Mouse (Mus musculus) heart, embryonic 14.5 days (tissue): ENCODE results near the gene Sac3d1. TPM values are rescaled to one million over a fixed set of nuclear protein-coding genes. Genes with fewer than 3 reads are reported as not detected.
"Not testable (repeated sequence)": the region's sequence is repeated elsewhere in the genome, so short reads cannot be mapped to it uniquely, and the experiment has no call there.

ENCODE experiments used
- ATAC-seq: fragments of 200-750 bp; cut with Nextera tagmentation; 2 replicates; pipeline ENCODE4 v1.8.0; 2017; ENCODE audit warnings: low read depth, moderate TSS enrichment; ENCODE audit not compliant: insufficient number of reproducible peaks, insufficient read depth, low FRiP score
- H3K27ac ChIP-seq, 2 experiments: fragments of 200-500 bp in 1 of 2; fragments of 300-500 bp in 1 of 2; sonication (generic) in 1 of 2; replicated peaks in 1 of 2; 2 replicates each; pipeline ENCODE4 v1.5.1; 2012 to 2014; ENCODE audit warnings: low read depth in 2 of 2, low read length in 2 of 2, control low read depth in 1 of 2, mild to moderate bottlenecking in 1 of 2, mixed read lengths in 1 of 2; ENCODE audit not compliant: control insufficient read depth in 1 of 2, insufficient read depth in 1 of 2
- H3K27me3 ChIP-seq: fragments of 300-500 bp; sonication (generic); 2 replicates; pipeline ENCODE4 v1.6.1; 2014; ENCODE audit warnings: mild to moderate bottlenecking, low read length, control low read depth; ENCODE audit not compliant: control insufficient read depth, insufficient read depth
- H3K36me3 ChIP-seq: fragments of 300-500 bp; sonication (generic); 2 replicates; pipeline ENCODE4 v1.6.1; 2014; ENCODE audit warnings: mild to moderate bottlenecking, control low read depth, low read length, mixed read lengths; ENCODE audit not compliant: control insufficient read depth, insufficient read depth
- H3K4me1 ChIP-seq, 2 experiments: fragments of 200-500 bp in 1 of 2; fragments of 300-500 bp in 1 of 2; sonication (generic) in 1 of 2; 2 replicates each; pipeline ENCODE4 v1.6.1; 2012 to 2014; ENCODE audit warnings: low read length in 2 of 2, control low read depth in 1 of 2, mixed read lengths in 1 of 2; ENCODE audit not compliant: control insufficient read depth in 2 of 2, insufficient read depth in 2 of 2
- H3K4me2 ChIP-seq: fragments of 300-500 bp; sonication (generic); 2 replicates; pipeline ENCODE4 v1.6.1; 2014; ENCODE audit warnings: mild to moderate bottlenecking, low read length
- H3K4me3 ChIP-seq, 2 experiments: fragments of 200-500 bp in 1 of 2; fragments of 300-500 bp in 1 of 2; sonication (generic) in 1 of 2; 2 replicates each; pipeline ENCODE4 v1.5.1; 2012 to 2014; ENCODE audit warnings: low read length in 2 of 2, mild to moderate bottlenecking in 2 of 2, control low read depth in 1 of 2, low read depth in 1 of 2, moderate library complexity in 1 of 2; ENCODE audit not compliant: control insufficient read depth in 1 of 2, insufficient read depth in 1 of 2
- H3K9ac ChIP-seq: fragments of 300-500 bp; sonication (generic); 2 replicates; pipeline ENCODE4 v1.6.1; 2014; ENCODE audit warnings: mild to moderate bottlenecking, low read length
- H3K9me3 ChIP-seq: fragments of 300-500 bp; sonication (generic); 2 replicates; pipeline ENCODE4 v1.6.1; 2016; ENCODE audit warnings: low read length, control low read depth; ENCODE audit not compliant: control insufficient read depth
- WGBS: fragments of 180-500 bp; shearing (Covaris S2); extraction: QIAGEN DNeasy Blood & Tissue Kit; methylation state at CpG from one replicate; pipeline ENCODE4 v1.1.7; 2014; 5-methylcytosine and 5-hydroxymethylcytosine counted together
- polyA plus RNA-seq: library from polyadenylated mRNA; unstranded; fragments of >200 nt; fragmentation: Nextera tagmentation; extraction: Ambion mirVana; gene quantifications from 2 replicates; pipeline ENCODE4 v1.2.1, GENCODE M21; 2014

The Sac3d1 gene
- polyA plus RNA-seq, 1 experiment from 2014 or later: 36.3 TPM

DNA sequence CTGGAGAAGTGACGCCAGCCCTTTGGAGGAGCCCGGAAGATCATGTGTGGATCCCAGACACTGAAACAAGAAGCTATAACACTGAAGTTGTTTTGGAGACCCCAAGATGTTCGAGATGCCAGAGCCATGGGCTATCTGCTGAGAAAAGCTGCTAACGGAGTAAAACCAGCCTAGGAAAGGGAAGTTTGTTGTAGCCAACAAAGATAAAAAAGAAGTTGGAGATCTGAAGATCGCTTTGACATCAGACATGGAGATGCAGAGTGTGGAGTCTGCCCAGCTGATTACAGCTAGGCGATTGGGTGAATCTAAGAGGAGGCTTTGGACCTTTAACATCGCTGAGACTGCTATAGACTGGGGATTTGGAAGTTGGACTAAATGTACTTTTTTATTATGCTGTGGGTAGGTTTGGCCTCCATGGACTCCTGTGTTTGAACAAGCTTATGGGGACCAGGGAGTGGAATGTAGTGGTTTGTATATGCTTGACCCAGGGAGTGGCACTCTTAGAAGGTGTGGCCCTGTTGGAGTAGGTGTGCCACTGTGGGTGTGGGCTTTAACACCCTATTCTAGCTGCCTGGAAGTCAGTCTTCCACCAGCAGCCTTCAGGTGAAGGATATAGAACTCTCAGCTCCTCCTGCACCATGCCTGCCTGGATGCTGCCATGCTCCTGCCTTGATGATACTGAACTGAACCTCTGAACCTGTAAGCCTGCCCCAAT is 12.1 kb upstream of the Sac3d1 start:
- H3K27ac ChIP-seq, ATAC-seq, H3K27me3 ChIP-seq, H3K4me3 ChIP-seq, H3K9ac ChIP-seq, H3K4me1 ChIP-seq, H3K4me2 ChIP-seq, H3K9me3 ChIP-seq: not testable (repeated sequence)
- peaks cover 16% of the 10 kb centered on the region for H3K36me3 ChIP-seq
- 70% methylated on average over 7 of the region's 7 CpGs for WGBS

DNA sequence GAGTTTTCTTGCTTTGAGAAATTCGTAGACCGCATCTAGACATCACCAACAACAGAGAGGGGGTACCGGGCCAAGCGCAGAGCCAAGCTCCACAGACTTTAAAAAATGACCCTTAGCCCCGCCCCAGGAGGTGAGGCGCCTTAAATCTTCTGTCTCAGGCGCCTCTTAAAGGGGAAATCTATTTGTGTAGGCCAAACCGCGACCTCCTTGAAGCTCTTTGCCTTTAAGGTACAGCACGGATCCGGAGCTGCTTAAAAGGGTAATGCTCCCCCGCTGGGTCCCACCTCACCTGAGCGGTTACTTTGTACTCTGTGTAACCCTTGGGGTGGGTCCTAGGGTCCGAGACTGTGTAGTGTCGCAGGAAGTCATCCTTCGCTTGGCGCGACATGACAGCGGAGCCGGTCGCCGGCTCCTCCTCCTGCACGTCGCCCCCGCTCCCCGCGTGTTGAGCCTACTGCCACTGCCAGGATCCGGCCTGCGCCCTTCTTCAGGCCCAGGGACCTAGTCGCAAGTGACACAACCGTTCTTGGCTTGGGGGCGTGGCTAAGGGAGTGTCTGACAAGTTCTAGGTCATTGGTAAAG is 9.4 kb upstream of the Sac3d1 start, which contains the start of gene Snx15:
Gene Snx15, minus strand, starts transcription at position 545 of the 582 bp plus-strand sequence.
- H3K36me3 ChIP-seq: 0 out of 2 replicates have a peak, but pooled peaks cover 7% of the 10 kb centered on the region
- WGBS: under 1% methylated on average over 32 of the region's 32 CpGs
- peak within 1 kb of the TSS; percentile 81 to 88 for H3K27ac ChIP-seq
- H3K4me1 ChIP-seq: no peaks in the 10 kb centered on the region
- H3K9ac ChIP-seq: peak within 1 kb of the TSS; percentile 73
- no peaks in the 10 kb centered on the region for H3K9me3 ChIP-seq
- ATAC-seq: peak; percentile 91
- peak within 1 kb of the TSS; percentile 55 to 72 for H3K4me3 ChIP-seq
- H3K4me2 ChIP-seq: peak within 1 kb of the TSS; percentile 67
- no peaks in the 10 kb centered on the region for H3K27me3 ChIP-seq

DNA sequence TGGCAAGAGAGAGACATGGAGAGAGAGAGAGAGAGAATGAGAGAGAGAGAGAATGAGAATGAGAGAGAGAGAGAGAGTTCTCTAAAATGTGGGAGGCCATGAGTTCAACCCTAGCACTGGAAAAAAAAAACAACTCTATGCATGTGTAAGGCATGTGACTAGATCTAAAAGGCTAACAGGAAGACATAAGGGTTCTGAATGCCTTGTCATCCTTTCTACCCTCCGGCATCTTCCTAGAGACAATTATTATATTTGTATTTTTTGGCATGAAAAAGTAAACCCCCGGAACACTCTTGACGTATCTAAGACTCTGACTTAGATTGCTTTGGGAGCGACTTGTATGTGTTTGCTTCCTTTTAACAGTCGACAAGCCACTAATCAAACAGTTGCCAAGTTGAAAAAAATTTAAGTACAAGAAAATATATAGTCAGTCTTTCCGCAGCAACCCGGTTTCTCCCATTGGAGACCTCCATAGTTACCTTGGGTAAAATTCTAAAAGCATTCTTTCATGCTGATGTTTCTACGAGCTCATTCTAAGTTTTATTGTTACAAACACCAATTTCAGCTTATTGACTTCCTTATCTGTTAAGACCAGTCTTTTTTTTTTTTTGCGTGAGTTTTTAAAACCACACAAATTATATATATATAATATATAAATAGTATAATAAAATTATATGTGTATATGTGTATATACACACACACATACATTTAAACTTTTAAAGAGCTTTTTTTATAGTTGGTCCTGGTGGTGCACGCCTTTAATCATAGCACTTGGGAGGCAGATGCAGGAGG is 8.5 kb upstream of the Sac3d1 start:
- WGBS: 69% methylated on average over 10 of the region's 10 CpGs
- Histone ChIP-seq H3K27ac (peak overlapping the region; percentile 81 to 88), H3K36me3 (0 out of 2 replicates have a peak, but pooled peaks cover 7% of the 10 kb centered on the region), H3K27me3 (no peaks in the 10 kb centered on the region), H3K4me3 (peak overlapping the region; percentile 55 to 72), H3K9me3 (no peaks in the 10 kb centered on the region), H3K9ac (peak overlapping the region; percentile 73), H3K4me2 (peak overlapping the region; percentile 67), H3K4me1 (no peaks in the 10 kb centered on the region)
- no peak for ATAC-seq

DNA sequence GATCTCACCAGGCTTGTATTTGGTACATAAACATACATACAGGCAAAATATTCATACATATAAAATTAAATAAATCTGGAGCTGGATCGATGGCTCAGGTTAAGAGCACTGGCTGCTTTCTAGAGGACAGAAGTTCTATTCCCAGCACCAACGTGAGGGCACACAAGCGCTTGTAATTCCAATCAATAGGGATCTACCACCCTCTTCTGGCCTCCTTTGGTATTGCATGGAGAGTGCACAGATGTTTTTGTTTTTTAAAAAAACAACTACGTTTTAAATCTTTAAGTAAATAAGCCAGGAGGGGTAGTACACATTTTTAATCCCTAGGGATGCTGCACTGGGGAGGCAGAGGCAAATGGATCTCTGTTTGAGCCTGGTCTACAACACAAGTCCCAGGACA is 7.8 kb upstream of the Sac3d1 start:
- H3K36me3 ChIP-seq: 0 out of 2 replicates have a peak, but pooled peaks cover 10% of the 10 kb centered on the region
- no peak overlapping the region for H3K4me2 ChIP-seq
- H3K27me3 ChIP-seq: no peaks in the 10 kb centered on the region
- no peak overlapping the region for H3K9ac ChIP-seq
- WGBS: 23% methylated on average over 4 of the region's 4 CpGs
- no peaks in the 10 kb centered on the region for H3K4me1 ChIP-seq
- no peak for ATAC-seq
- no peak overlapping the region for H3K4me3 ChIP-seq
- no peaks in the 10 kb centered on the region for H3K9me3 ChIP-seq
- no peak overlapping the region for H3K27ac ChIP-seq

DNA sequence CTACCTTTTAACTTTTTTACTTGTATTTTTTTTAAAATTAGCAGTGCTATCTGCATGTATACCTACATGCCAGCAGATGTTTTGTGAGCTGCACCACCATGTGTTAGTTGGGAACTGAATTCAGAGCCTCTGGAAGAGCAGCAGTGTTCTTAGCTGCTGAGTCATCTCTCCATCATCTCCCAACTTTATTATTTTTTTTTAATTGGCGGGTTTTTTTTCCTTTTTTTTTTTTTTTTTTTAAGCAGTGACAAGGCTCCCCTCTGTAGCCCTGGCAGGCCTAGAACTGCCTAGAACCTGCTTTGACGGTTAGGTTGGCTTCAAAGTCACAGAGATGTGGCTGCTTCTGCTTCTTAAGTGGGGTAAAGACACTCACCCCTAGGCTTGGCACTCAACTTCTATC is 6.4 kb upstream of the Sac3d1 start:
- no peak for ATAC-seq
- Histone ChIP-seq H3K27me3 (no peaks in the 10 kb centered on the region), H3K4me3 (no peak overlapping the region), H3K4me1 (no peaks in the 10 kb centered on the region), H3K4me2 (no peak overlapping the region), H3K36me3 (0 out of 2 replicates have a peak, but pooled peaks cover 10% of the 10 kb centered on the region), H3K9ac (no peak overlapping the region), H3K9me3 (no peaks in the 10 kb centered on the region), H3K27ac (no peak overlapping the region)
- WGBS: 65% methylated on average over 2 of the region's 2 CpGs

DNA sequence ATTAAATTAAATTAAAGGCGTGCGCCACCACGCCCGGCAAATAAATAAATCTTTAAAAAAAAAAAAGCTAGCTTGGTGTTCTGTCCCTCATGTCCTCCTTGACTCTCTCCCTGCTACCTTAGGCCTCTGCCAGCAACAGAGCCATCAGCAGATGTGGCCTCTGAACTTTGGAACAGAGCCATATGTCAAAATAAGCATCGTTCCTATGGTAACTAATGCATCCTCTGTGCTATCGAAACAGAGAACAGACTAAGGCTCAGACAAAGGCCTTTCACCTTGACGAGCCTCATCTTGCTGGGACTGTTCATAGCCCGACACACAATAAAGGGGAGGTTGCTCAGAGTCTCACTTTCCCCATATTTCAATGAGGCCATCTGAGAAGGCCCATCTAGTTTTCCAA is 4.9 kb upstream of the Sac3d1 start:
- no peak for ATAC-seq
- Histone ChIP-seq H3K4me3 (no peak overlapping the region), H3K4me1 (peaks cover 0 to 6% of the 10 kb centered on the region in 2 experiments; a peak in 2 of 4 replicates), H3K9me3 (no peaks in the 10 kb centered on the region), H3K27ac (no peak overlapping the region), H3K27me3 (no peaks in the 10 kb centered on the region), H3K36me3 (0 out of 2 replicates have a peak, but pooled peaks cover 10% of the 10 kb centered on the region), H3K4me2 (no peak overlapping the region), H3K9ac (no peak overlapping the region)
- whole genome bisulfite sequencing: 85% methylated on average over 8 of the region's 8 CpGs

DNA sequence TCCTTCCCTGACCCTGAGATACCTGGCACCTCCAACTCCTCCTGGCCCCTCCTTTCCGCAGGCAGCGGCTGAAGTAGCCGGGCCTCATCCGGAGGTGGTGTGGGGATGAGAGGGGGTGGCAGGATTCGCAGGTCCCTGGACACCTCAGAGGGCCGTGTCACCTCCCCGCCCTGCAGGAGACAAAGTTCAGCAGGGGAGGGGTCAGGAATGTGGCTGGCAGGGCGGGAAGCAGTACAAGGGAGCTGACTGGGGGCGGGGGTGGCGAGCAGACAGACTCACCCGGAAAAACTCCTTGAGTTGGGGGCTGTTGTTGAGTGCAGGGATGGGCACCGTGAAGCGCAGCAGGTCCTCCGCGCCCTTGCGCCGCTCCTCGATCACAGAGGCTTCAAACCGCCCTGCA is 3.3 kb upstream of the Sac3d1 start:
- Histone ChIP-seq H3K9me3 (no peaks in the 10 kb centered on the region), H3K27me3 (no peaks in the 10 kb centered on the region), H3K4me1 (peaks cover 3 to 12% of the 10 kb centered on the region in 2 experiments), H3K27ac (no peak overlapping the region), H3K4me2 (no peak overlapping the region), H3K4me3 (no peak overlapping the region), H3K36me3 (0 out of 2 replicates have a peak, but pooled peaks cover 10% of the 10 kb centered on the region), H3K9ac (no peak overlapping the region)
- ATAC-seq: no peak
- WGBS: 25% methylated on average over 19 of the region's 19 CpGs
